Mouse (Mus musculus): Measurements from ENCODE around the gene Sox13. TPM values are rescaled to one million over a fixed set of nuclear protein-coding genes. Genes with fewer than 3 reads are reported as not detected.
A peak's percentile ranks its signal among the peaks of the same experiment; 100 is the strongest.

Sox13 gene
- polyA plus RNA-seq, 1 experiment from 2014 or later: 12.3 TPM

DNA sequence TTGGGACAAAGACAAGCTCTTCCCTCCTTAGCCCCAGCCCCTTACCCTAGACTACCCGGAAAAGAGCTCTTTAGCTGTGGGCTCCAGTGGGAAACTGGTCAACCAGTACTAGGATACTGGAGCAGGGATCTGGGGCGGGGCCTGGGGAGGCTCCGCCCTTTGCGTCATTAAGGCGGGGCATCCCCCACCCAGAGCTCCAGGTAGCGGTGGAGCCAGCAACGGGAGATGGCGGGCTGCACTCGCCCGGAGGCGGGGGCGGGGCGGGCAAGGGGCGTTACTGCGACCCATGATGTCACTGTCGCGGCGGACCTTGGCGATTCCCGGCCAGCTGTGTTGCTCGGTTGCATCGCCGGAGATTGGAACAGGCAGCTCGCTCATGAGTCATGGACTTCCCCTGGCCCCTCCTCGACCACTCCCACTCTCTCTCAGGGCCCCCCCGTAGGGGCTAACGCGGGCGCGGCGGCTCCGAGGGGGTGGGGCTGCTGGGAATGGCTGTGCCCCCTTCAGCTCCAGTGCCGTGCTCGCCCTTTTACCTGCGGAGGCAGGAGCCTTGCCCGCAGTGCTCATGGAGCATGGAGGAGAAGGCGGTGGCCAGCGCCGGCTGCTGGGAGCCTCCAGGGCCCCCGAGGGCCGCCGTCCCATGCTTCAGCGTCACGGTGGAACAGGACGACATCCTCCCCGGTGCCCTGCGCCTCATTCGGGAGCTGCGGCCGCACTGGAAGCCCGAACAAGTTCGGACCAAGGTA is 60.7 kb downstream of the Sox13 start, which contains the start of gene Etnk2:
Gene Etnk2, plus strand, starts transcription at position 297 of the 746 bp plus-strand sequence.
- peak; percentile 84 for DNase-seq (ENCODE audit: low spot score)
- H3K4me2 ChIP-seq (ENCODE audit: low read depth): peak within 1 kb of the TSS; percentile 98
- no peaks in the 10 kb centered on the region for H3K36me3 ChIP-seq (ENCODE audit: control insufficient read depth, insufficient read depth, low read length)
- peak within 1 kb of the TSS; percentile 66 for H3K9ac ChIP-seq (ENCODE audit: low read length)
- no peaks in the 10 kb centered on the region for H3K9me3 ChIP-seq (ENCODE audit: control insufficient read depth, low read length)
- H3K27ac ChIP-seq (ENCODE audit: low read depth, low read length): no peak within 1 kb of the TSS
- peak within 1 kb of the TSS; percentile 65 for H3K4me3 ChIP-seq (ENCODE audit: low read depth, low read length)
- ATAC-seq (ENCODE audit: insufficient read depth, low FRiP score, low TSS enrichment): peak; percentile 69
- peaks cover 17% of the 10 kb centered on the region for H3K27me3 ChIP-seq (ENCODE audit: control insufficient read depth, insufficient read depth, low read length)
- H3K4me1 ChIP-seq (ENCODE audit: control insufficient read depth, insufficient read depth, low read length): peaks cover 11% of the 10 kb centered on the region; the same call in 1 of the 2 replicates
- WGBS: 1% methylated on average over 36 of the region's 52 CpGs

DNA sequence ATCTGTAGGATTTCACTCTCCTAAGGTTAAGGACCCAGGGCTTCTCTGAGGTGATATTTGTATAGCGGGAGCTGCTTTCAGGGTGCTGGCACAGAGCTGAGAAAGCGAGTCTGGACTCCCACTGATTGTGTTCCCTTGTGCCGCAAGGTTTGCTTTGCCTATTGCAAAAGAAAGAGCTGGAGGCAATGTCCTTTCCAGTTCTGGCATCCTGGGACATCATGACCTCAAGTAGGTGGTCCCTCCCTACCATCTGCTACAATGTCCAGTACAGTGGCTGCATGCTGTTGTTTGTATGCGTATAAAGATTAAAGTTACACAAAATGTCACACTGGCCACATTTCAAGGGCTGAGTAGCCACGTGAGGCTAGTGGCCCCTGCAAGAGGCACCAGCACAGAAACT is 62.1 kb downstream of the Sox13 start:
- Histone ChIP-seq H3K9ac (ENCODE audit: low read length) (no peak overlapping the region), H3K4me3 (ENCODE audit: low read depth, low read length) (no peak overlapping the region), H3K4me1 (ENCODE audit: control insufficient read depth, insufficient read depth, low read length) (0 out of 2 replicates have a peak, but pooled peaks cover 3% of the 10 kb centered on the region), H3K27ac (ENCODE audit: low read depth, low read length) (no peak overlapping the region), H3K4me2 (ENCODE audit: low read depth) (no peak overlapping the region), H3K27me3 (ENCODE audit: control insufficient read depth, insufficient read depth, low read length) (peaks cover 17% of the 10 kb centered on the region), H3K9me3 (ENCODE audit: control insufficient read depth, low read length) (no peaks in the 10 kb centered on the region), H3K36me3 (ENCODE audit: control insufficient read depth, insufficient read depth, low read length) (no peaks in the 10 kb centered on the region)
- DNase-seq (ENCODE audit: low spot score): no peak
- no peak for ATAC-seq (ENCODE audit: insufficient read depth, low FRiP score, low TSS enrichment)
- WGBS: 86% methylated on average over 5 of the region's 5 CpGs

DNA sequence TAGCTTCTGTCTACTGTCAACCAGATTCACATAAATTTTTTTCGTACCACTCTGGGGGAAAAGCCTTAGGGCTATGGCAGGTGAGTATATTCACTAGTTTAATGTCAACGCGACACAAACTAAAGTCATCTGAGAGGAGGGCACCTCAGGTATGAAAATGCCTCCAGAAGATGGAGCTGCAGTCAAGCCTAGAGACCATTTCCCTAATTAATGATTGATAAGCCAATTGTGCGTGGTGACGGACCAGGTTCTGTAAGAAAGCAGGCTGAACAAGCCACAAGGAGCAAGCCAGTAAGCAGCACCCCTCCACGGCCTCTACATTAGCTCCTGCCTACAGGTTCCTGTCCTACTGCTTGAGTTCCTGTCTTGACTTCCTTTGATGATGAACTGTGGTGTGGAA is 63.2 kb downstream of the Sox13 start:
- ATAC-seq (ENCODE audit: insufficient read depth, low FRiP score, low TSS enrichment) (no peak), DNase-seq (ENCODE audit: low spot score) (no peak)
- Histone ChIP-seq H3K27ac (ENCODE audit: low read depth, low read length) (no peak overlapping the region), H3K4me2 (ENCODE audit: low read depth) (no peak overlapping the region), H3K4me3 (ENCODE audit: low read depth, low read length) (no peak overlapping the region), H3K27me3 (ENCODE audit: control insufficient read depth, insufficient read depth, low read length) (peaks cover 17% of the 10 kb centered on the region), H3K4me1 (ENCODE audit: control insufficient read depth, insufficient read depth, low read length) (0 out of 2 replicates have a peak, but pooled peaks cover 3% of the 10 kb centered on the region), H3K9me3 (ENCODE audit: control insufficient read depth, low read length) (no peaks in the 10 kb centered on the region), H3K36me3 (ENCODE audit: control insufficient read depth, insufficient read depth, low read length) (no peaks in the 10 kb centered on the region), H3K9ac (ENCODE audit: low read length) (no peak overlapping the region)
- 87% methylated on average over 6 of the region's 6 CpGs for whole genome bisulfite sequencing

DNA sequence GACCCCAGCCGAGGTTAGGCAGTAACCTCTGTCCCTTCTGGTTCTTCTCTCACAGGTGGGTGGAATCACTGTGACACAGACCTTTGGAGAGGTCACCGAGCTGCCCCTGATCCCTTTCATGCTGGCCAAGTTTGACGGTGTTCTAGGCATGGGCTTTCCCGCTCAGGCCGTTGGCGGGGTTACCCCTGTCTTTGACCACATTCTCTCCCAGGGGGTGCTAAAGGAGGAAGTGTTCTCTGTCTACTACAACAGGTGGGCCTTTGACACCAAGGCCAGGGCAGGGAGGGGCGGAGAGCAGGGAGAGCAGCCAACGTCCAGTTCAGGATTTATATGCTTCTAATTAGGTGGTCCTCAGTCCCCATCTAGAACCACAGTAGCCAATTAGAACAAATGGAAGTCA is 67.8 kb downstream of the Sox13 start:
- ATAC-seq (ENCODE audit: insufficient read depth, low FRiP score, low TSS enrichment): no peak
- no peak overlapping the region for H3K27ac ChIP-seq (ENCODE audit: low read depth, low read length)
- H3K27me3 ChIP-seq (ENCODE audit: control insufficient read depth, insufficient read depth, low read length): no peaks in the 10 kb centered on the region
- no peak for DNase-seq (ENCODE audit: low spot score)
- no peak overlapping the region for H3K9ac ChIP-seq (ENCODE audit: low read length)
- H3K4me1 ChIP-seq (ENCODE audit: control insufficient read depth, insufficient read depth, low read length): no peaks in the 10 kb centered on the region
- no peak overlapping the region for H3K4me2 ChIP-seq (ENCODE audit: low read depth)
- 65% methylated on average over 8 of the region's 8 CpGs for WGBS
- H3K4me3 ChIP-seq (ENCODE audit: low read depth, low read length): no peak overlapping the region
- no peaks in the 10 kb centered on the region for H3K9me3 ChIP-seq (ENCODE audit: control insufficient read depth, low read length)
- no peaks in the 10 kb centered on the region for H3K36me3 ChIP-seq (ENCODE audit: control insufficient read depth, insufficient read depth, low read length)

DNA sequence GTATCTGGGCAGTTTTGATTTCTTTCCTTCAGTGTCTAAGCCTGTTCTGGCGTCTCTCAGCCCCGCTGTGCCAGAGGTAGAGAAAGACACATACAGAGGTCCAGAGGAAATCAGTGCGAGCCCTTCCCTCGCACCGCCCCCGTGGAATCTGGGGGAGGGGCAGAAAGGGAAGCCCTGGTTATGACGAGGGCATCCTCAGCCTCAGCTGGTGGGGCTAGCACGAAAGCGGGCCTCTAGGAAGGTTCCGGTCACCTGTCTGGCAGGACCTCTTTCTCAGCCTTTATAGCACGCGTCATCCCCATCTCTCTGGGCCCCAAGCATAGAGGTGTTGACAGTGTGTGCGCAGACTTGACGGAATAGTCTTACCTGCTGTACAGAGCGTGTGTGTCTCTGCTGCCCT is 68.3 kb downstream of the Sox13 start:
- no peak overlapping the region for H3K27ac ChIP-seq (ENCODE audit: low read depth, low read length)
- H3K27me3 ChIP-seq (ENCODE audit: control insufficient read depth, insufficient read depth, low read length): no peaks in the 10 kb centered on the region
- no peaks in the 10 kb centered on the region for H3K4me1 ChIP-seq (ENCODE audit: control insufficient read depth, insufficient read depth, low read length)
- H3K4me2 ChIP-seq (ENCODE audit: low read depth): no peak overlapping the region
- H3K36me3 ChIP-seq (ENCODE audit: control insufficient read depth, insufficient read depth, low read length): no peaks in the 10 kb centered on the region
- no peak overlapping the region for H3K9ac ChIP-seq (ENCODE audit: low read length)
- DNase-seq (ENCODE audit: low spot score) (no peak), ATAC-seq (ENCODE audit: insufficient read depth, low FRiP score, low TSS enrichment) (no peak)
- WGBS: 59% methylated on average over 15 of the region's 15 CpGs
- no peaks in the 10 kb centered on the region for H3K9me3 ChIP-seq (ENCODE audit: control insufficient read depth, low read length)
- H3K4me3 ChIP-seq (ENCODE audit: low read depth, low read length): no peak overlapping the region

DNA sequence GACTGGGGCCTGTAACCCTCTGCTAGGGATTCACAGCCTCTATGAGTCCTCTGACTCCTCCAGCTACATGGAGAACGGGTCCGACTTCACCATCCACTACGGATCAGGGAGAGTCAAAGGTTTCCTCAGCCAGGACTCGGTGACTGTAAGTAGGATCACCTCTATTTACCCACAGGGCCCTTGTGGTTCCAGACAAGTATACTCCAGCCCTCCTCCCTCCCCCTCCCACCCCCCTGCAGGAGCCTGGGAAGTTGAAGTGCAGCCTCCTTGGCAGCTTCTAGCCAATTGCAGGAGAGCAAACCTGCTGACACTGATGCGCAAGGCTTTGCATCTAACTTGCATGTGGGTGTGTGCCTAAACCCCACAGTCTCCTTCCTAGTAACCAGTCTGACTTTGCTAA is 68.7 kb downstream of the Sox13 start:
- Histone ChIP-seq H3K4me3 (ENCODE audit: low read depth, low read length) (no peak overlapping the region), H3K36me3 (ENCODE audit: control insufficient read depth, insufficient read depth, low read length) (no peaks in the 10 kb centered on the region), H3K27me3 (ENCODE audit: control insufficient read depth, insufficient read depth, low read length) (no peaks in the 10 kb centered on the region), H3K4me2 (ENCODE audit: low read depth) (no peak overlapping the region), H3K4me1 (ENCODE audit: control insufficient read depth, insufficient read depth, low read length) (no peaks in the 10 kb centered on the region), H3K9me3 (ENCODE audit: control insufficient read depth, low read length) (no peaks in the 10 kb centered on the region), H3K27ac (ENCODE audit: low read depth, low read length) (no peak overlapping the region), H3K9ac (ENCODE audit: low read length) (no peak overlapping the region)
- no peak for ATAC-seq (ENCODE audit: insufficient read depth, low FRiP score, low TSS enrichment)
- WGBS: 45% methylated on average over 5 of the region's 5 CpGs
- DNase-seq (ENCODE audit: low spot score): no peak

DNA sequence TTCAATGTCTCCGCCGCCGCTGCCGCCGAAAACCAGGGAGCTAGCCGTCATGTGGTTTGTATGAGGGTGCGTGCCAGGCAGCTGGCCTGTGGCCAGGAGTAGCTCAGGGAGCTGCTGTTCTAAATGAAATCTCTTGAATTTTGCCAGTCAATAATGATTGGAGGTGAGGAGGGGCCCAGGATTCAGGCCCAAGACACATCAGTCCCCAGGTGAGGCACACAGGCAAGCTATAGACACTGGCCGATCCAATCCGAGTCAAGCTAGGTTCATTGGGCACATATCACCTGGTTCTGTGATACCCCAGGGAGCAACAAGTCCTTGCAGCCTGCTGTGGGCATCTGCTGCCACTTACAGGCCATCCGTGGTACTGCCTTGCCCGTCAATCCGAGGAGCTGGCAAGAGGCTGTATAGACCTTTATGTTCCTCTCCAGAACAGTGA is 70.8 kb downstream of the Sox13 start:
- H3K9me3 ChIP-seq (ENCODE audit: control insufficient read depth, low read length): no peaks in the 10 kb centered on the region
- no peak overlapping the region for H3K4me2 ChIP-seq (ENCODE audit: low read depth)
- H3K4me1 ChIP-seq (ENCODE audit: control insufficient read depth, insufficient read depth, low read length): no peaks in the 10 kb centered on the region
- DNase-seq (ENCODE audit: low spot score) (peak; percentile 79), ATAC-seq (ENCODE audit: insufficient read depth, low FRiP score, low TSS enrichment) (peak; percentile 41)
- no peak overlapping the region for H3K27ac ChIP-seq (ENCODE audit: low read depth, low read length)
- no peak overlapping the region for H3K9ac ChIP-seq (ENCODE audit: low read length)
- no peak overlapping the region for H3K4me3 ChIP-seq (ENCODE audit: low read depth, low read length)
- no peaks in the 10 kb centered on the region for H3K36me3 ChIP-seq (ENCODE audit: control insufficient read depth, insufficient read depth, low read length)
- no peaks in the 10 kb centered on the region for H3K27me3 ChIP-seq (ENCODE audit: control insufficient read depth, insufficient read depth, low read length)
- 57% methylated on average over 12 of the region's 12 CpGs for WGBS

DNA sequence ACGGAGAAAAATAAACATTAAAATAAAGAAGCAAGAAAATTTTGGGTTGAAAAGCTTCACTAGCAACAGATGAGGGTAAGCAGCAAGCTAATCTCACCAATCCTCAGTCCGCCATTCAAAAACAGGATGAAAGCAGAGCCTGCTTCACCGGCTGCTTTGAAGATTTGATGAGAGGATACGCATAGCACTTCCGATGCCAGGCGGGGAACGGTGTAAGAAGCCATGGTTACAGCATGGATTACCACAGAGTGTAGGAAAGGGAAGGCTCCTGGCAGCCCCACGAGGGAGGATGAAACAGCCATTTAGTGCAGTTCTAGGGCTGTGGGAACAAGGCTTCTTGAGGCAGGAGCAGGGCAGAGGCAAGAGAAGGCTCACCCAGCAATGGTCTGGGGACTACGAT is 72.4 kb downstream of the Sox13 start:
- Histone ChIP-seq H3K9ac (ENCODE audit: low read length) (no peak overlapping the region), H3K4me2 (ENCODE audit: low read depth) (no peak overlapping the region), H3K4me3 (ENCODE audit: low read depth, low read length) (no peak overlapping the region), H3K27me3 (ENCODE audit: control insufficient read depth, insufficient read depth, low read length) (no peaks in the 10 kb centered on the region), H3K36me3 (ENCODE audit: control insufficient read depth, insufficient read depth, low read length) (no peaks in the 10 kb centered on the region), H3K4me1 (ENCODE audit: control insufficient read depth, insufficient read depth, low read length) (no peaks in the 10 kb centered on the region), H3K27ac (ENCODE audit: low read depth, low read length) (no peak overlapping the region), H3K9me3 (ENCODE audit: control insufficient read depth, low read length) (no peaks in the 10 kb centered on the region)
- ATAC-seq (ENCODE audit: insufficient read depth, low FRiP score, low TSS enrichment): no peak
- WGBS: 63% methylated on average over 9 of the region's 9 CpGs
- DNase-seq (ENCODE audit: low spot score): no peak

DNA sequence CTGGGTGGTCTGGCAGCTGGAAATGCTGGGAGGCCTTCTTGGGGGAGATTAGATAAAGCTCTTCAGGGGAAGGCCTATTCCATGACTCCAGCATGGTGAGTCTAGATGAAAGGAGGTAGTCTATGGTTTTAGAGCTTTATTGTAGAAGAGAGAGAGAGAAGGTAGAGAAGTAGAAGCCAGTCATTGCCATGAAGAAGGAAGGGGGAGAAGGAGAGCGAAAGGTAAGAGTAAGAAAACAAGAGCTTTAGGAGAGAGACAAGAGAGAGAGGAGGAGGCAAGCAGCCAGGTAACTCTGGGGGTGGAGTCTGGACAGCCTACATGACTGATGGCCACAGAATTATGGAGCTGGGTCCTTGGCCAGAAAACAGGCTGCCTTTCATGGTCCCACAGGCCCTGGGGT is 74.0 kb downstream of the Sox13 start, which contains the start of gene Ren1:
Gene Ren1, plus strand, starts transcription at position 301 of the 400 bp plus-strand sequence.
- Histone ChIP-seq H3K4me1 (ENCODE audit: control insufficient read depth, insufficient read depth, low read length) (no peaks in the 10 kb centered on the region), H3K36me3 (ENCODE audit: control insufficient read depth, insufficient read depth, low read length) (no peaks in the 10 kb centered on the region), H3K9ac (ENCODE audit: low read length) (no peak within 1 kb of the TSS), H3K4me2 (ENCODE audit: low read depth) (no peak within 1 kb of the TSS), H3K4me3 (ENCODE audit: low read depth, low read length) (no peak within 1 kb of the TSS), H3K9me3 (ENCODE audit: control insufficient read depth, low read length) (no peaks in the 10 kb centered on the region), H3K27ac (ENCODE audit: low read depth, low read length) (no peak within 1 kb of the TSS), H3K27me3 (ENCODE audit: control insufficient read depth, insufficient read depth, low read length) (no peaks in the 10 kb centered on the region)
- ATAC-seq (ENCODE audit: insufficient read depth, low FRiP score, low TSS enrichment): no peak
- 93% methylated on average over 1 of the region's 1 CpGs for WGBS
- DNase-seq (ENCODE audit: low spot score): no peak
